Comparison of ENCODE assay signal across 30 mouse cellular contexts in genomic region chr5:73313591-73313990, GRCm38 (mm10). TPM values are rescaled to one million over a fixed set of nuclear protein-coding genes. Genes with fewer than 3 reads are reported as not detected.
DNase-seq lines count a peak whose midpoint lies in the region; ATAC-seq lines count a peak whose summit lies in the region.
"Had no signal": no experiment of that assay in that cellular context is flagged by ENCODE, and none has a peak within 500 bp of the region (broad histone marks: within the 10 kb centered on the region; RNA-seq: fewer than 3 reads in every experiment).

No protein-coding gene starts in this region.

- H3K4me1 ChIP-seq in erythroblast, embryonic 14.5 days (ENCODE audit: control insufficient read depth): peaks cover 73% of the 10 kb centered on the region
- H3K4me1 ChIP-seq in liver, embryonic 13.5 days (replicated peaks): peaks cover 63% of the 10 kb centered on the region
- H3K4me1 ChIP-seq: embryonic facial prominence, embryonic 13.5 days; forebrain, embryonic 13.5 days; hindbrain, embryonic 12.5 days; midbrain, embryonic 13.5 days; neural tube, embryonic 13.5 days had no signal

- peak overlapping the region; percentile 87 for H3K27ac ChIP-seq in liver, embryonic 13.5 days
- H3K27ac ChIP-seq: embryonic facial prominence, embryonic 13.5 days; forebrain, embryonic 13.5 days; heart, embryonic 10.5 days; hindbrain, embryonic 12.5 days; layer of hippocampus, adult 2 months; midbrain, embryonic 13.5 days; neural tube, embryonic 13.5 days had no signal

- H3K9ac ChIP-seq in liver, embryonic 13.5 days: no peak overlapping the region
- H3K9ac ChIP-seq: embryonic facial prominence, embryonic 13.5 days; forebrain, embryonic 13.5 days; hindbrain, embryonic 12.5 days; lung, embryonic 14.5 days; midbrain, embryonic 13.5 days; neural tube, embryonic 13.5 days had no signal

- peak overlapping the region; percentile 48 for H3K4me2 ChIP-seq in liver, embryonic 13.5 days
- H3K4me2 ChIP-seq: embryonic facial prominence, embryonic 13.5 days; forebrain, embryonic 13.5 days; hindbrain, embryonic 12.5 days; lung, embryonic 14.5 days; midbrain, embryonic 13.5 days; neural tube, embryonic 13.5 days had no signal

- H3K4me3 ChIP-seq in erythroblast, embryonic 14.5 days (replicated peaks): peak overlapping the region; percentile 27
- 0 out of 2 replicates have a peak overlapping the region, but pooled peaks have one; percentile 3 for H3K4me3 ChIP-seq in liver, embryonic 13.5 days (replicated peaks)
- H3K4me3 ChIP-seq: embryonic facial prominence, embryonic 13.5 days; forebrain, embryonic 13.5 days; heart, embryonic 10.5 days; hindbrain, embryonic 12.5 days; layer of hippocampus, adult 2 months; megakaryocyte, embryonic 14.5 days; midbrain, embryonic 13.5 days; neural tube, embryonic 13.5 days had no signal

- no peaks in the 10 kb centered on the region for H3K9me3 ChIP-seq in erythroblast, embryonic 14.5 days (ENCODE audit: control insufficient read depth, low read length)
- H3K9me3 ChIP-seq in liver, embryonic 13.5 days (replicated peaks): no peaks in the 10 kb centered on the region
- H3K9me3 ChIP-seq: embryonic facial prominence, embryonic 13.5 days; forebrain, embryonic 13.5 days; heart, embryonic 10.5 days; hindbrain, embryonic 12.5 days; megakaryocyte, embryonic 14.5 days; midbrain, embryonic 13.5 days; neural tube, embryonic 13.5 days had no signal

- no peaks in the 10 kb centered on the region for H3K27me3 ChIP-seq in erythroblast, embryonic 14.5 days (ENCODE audit: control insufficient read depth)
- no peaks in the 10 kb centered on the region for H3K27me3 ChIP-seq in liver, embryonic 13.5 days
- H3K27me3 ChIP-seq: embryonic facial prominence, embryonic 13.5 days; forebrain, embryonic 13.5 days; hindbrain, embryonic 12.5 days; megakaryocyte, embryonic 14.5 days; midbrain, embryonic 13.5 days; neural tube, embryonic 13.5 days had no signal

- ATAC-seq in liver, embryonic 13.5 days (ENCODE audit: low read depth): peak; percentile 66
- ATAC-seq in megakaryocyte progenitor cell, adult 5-6 weeks (replicated peaks; ENCODE audit: poor library complexity): peak; percentile 41; the same call in 1 of the 2 replicates
- ATAC-seq: forebrain, embryonic 13.5 days; midbrain, embryonic 13.5 days had no signal

- peak; percentile 62 for DNase-seq in c-Kit-positive CD71-positive TER-119-positive erythroid progenitor cells, embryonic 14.5 days (ENCODE audit: low spot score)
- DNase-seq in liver, embryonic 13.5 days: peak; percentile 53
- DNase-seq in layer of hippocampus, adult 8-10 months (ENCODE audit: low spot score in 2 of 2): no peak
- no peak for DNase-seq in layer of hippocampus, adult 9-10 months (ENCODE audit: low spot score)
- no peak for DNase-seq in lung, postnatal 14 days
- DNase-seq: adrenal gland, postnatal 10 days; B cell, adult 2 months; cerebellum, adult 11-12 months; cerebellum, postnatal 10 days; gastrocnemius, postnatal 14 days; heart, postnatal 36 days; kidney, adult 18-20 months; kidney, postnatal 36 days; layer of hippocampus, postnatal 36 days; left cerebral cortex, postnatal 4 days; lung, embryonic 14.5 days; lung, postnatal 36 days; right cerebral cortex, postnatal 14 days; thymus, adult 18-20 months; thymus, postnatal 25 days had no signal

- WGBS in liver, embryonic 13.5 days (ENCODE audit: insufficient replicate concordance): 45% methylated on average over 10 of the region's 10 CpGs

- peaks cover 93% of the 10 kb centered on the region for H3K36me3 ChIP-seq in erythroblast, embryonic 14.5 days (ENCODE audit: control insufficient read depth)
- H3K36me3 ChIP-seq in liver, embryonic 13.5 days: peaks cover 75% of the 10 kb centered on the region

RNA-seq across cellular contexts. Expression of gene Ociad1, which starts 21.0 kb away (rescaled TPM):
- 8.0 and 11.4 TPM in 2 replicates for polyA plus RNA-seq in erythroblast, embryonic 14.5 days (2012)
- polyA plus RNA-seq in liver, embryonic 13.5 days (2015; fragmentation: Nextera tagmentation; extraction: Ambion mirVana): 144 and 158 TPM in 2 replicates
- total RNA-seq in megakaryocyte progenitor cell, adult 5-6 weeks (2015): 239 and 256 TPM in 2 replicates
- total RNA-seq in megakaryocyte progenitor cell, adult 5-6 weeks (2017): 218 and 231 TPM in 2 replicates
- 100 to 1,000 TPM; 428 to 516 (median 473) TPM for total RNA-seq in layer of hippocampus, adult 8-10 months (2022)

RNA-seq across cellular contexts. Expression of gene Ociad2, which starts 27.2 kb away (rescaled TPM):
- not detected in 2 replicates for polyA plus RNA-seq in erythroblast, embryonic 14.5 days (2012)
- 5.3 and 6.0 TPM in 2 replicates for polyA plus RNA-seq in liver, embryonic 13.5 days (2015; fragmentation: Nextera tagmentation; extraction: Ambion mirVana)
- 4.7 and 6.9 TPM in 2 replicates for total RNA-seq in megakaryocyte progenitor cell, adult 5-6 weeks (2015)
- 5.5 and 7.9 TPM in 2 replicates for total RNA-seq in megakaryocyte progenitor cell, adult 5-6 weeks (2017)
- 100 to 1,000 TPM; 119 to 124 (median 122) TPM for total RNA-seq in layer of hippocampus, adult 8-10 months (2022)

RNA-seq across cellular contexts. Expression of gene Fryl, which starts 57.2 kb away (rescaled TPM):
- 21.8 and 30.4 TPM in 2 replicates for polyA plus RNA-seq in erythroblast, embryonic 14.5 days (2012)
- 44.2 and 44.5 TPM in 2 replicates for polyA plus RNA-seq in liver, embryonic 13.5 days (2015; fragmentation: Nextera tagmentation; extraction: Ambion mirVana)
- total RNA-seq in megakaryocyte progenitor cell, adult 5-6 weeks (2015): 56.2 and 78.5 TPM in 2 replicates
- 74.2 and 76.4 TPM in 2 replicates for total RNA-seq in megakaryocyte progenitor cell, adult 5-6 weeks (2017)
- 10 to 100 TPM; 72.2 to 96.1 (median 73.9) TPM for total RNA-seq in layer of hippocampus, adult 8-10 months (2022)

Comparison
In these comparisons a context has a peak if more than half of its experiments do, and no peak if none do; other contexts are left out.
1. DNase-seq: peak in c-Kit-positive CD71-positive TER-119-positive erythroid progenitor cells, embryonic 14.5 days (single experiment) and liver, embryonic 13.5 days (single experiment); none in layer of hippocampus, adult 8-10 months (0 of 2), layer of hippocampus, adult 9-10 months (single experiment) and lung, postnatal 14 days (single experiment).
2. RNA of gene Ociad2, which starts 27.2 kb away (total RNA-seq): 119 to 124 TPM in layer of hippocampus, adult 8-10 months; 4.7 to 7.9 TPM in megakaryocyte progenitor cell, adult 5-6 weeks; every median in the first group is over 10 times any median in the second.